Comparison of ENCODE assay signal across 9 mouse cellular contexts in genomic region chr11:78161968-78162367, GRCm38 (mm10). TPM values are rescaled to one million over a fixed set of nuclear protein-coding genes. Genes with fewer than 3 reads are reported as not detected.
DNase-seq lines count a peak whose midpoint lies in the region; ATAC-seq lines count a peak whose summit lies in the region.
"Had no signal": no experiment of that assay in that cellular context is flagged by ENCODE, and none has a peak within 500 bp of the region (broad histone marks: within the 10 kb centered on the region; RNA-seq: fewer than 3 reads in every experiment).

No protein-coding gene starts in this region.

- H3K4me2 ChIP-seq in midbrain, embryonic 11.5 days, result no peak overlapping the region
- no peak overlapping the region for H3K4me2 ChIP-seq in limb, embryonic 11.5 days (ENCODE audit: low read depth, severe bottlenecking)
- H3K4me2 ChIP-seq in stomach, embryonic 15.5 days, result peak overlapping the region; percentile 79

- no peak overlapping the region for H3K9ac ChIP-seq in midbrain, embryonic 11.5 days (ENCODE audit: low read length)
- 0 out of 2 replicates have a peak overlapping the region, but pooled peaks have one; percentile 18 for H3K9ac ChIP-seq in limb, embryonic 11.5 days (ENCODE audit: low read length)
- H3K9ac ChIP-seq in stomach, embryonic 15.5 days, result no peak overlapping the region; the same call in 1 of the 2 replicates

- peaks cover 61% of the 10 kb centered on the region for H3K4me1 ChIP-seq in heart, embryonic 10.5 days
- H3K4me1 ChIP-seq in midbrain, embryonic 10.5 days, result peaks cover 49% of the 10 kb centered on the region
- H3K4me1 ChIP-seq in midbrain, embryonic 11.5 days (ENCODE audit: control insufficient read depth, insufficient read depth, low read length), result peaks cover 26% of the 10 kb centered on the region
- peaks cover 23% of the 10 kb centered on the region for H3K4me1 ChIP-seq in limb, embryonic 11.5 days (ENCODE audit: control insufficient read depth, insufficient read depth, low read length)
- peaks cover 45% of the 10 kb centered on the region for H3K4me1 ChIP-seq in stomach, embryonic 15.5 days

- H3K36me3 ChIP-seq in heart, embryonic 10.5 days, result peaks cover 62% of the 10 kb centered on the region
- H3K36me3 ChIP-seq in midbrain, embryonic 10.5 days, result peaks cover 67% of the 10 kb centered on the region
- H3K36me3 ChIP-seq in midbrain, embryonic 11.5 days (ENCODE audit: control insufficient read depth, insufficient read depth, low read length), result peaks cover 30% of the 10 kb centered on the region
- peaks cover 22% of the 10 kb centered on the region for H3K36me3 ChIP-seq in limb, embryonic 11.5 days (ENCODE audit: control insufficient read depth, insufficient read depth, low read length)
- peaks cover 47% of the 10 kb centered on the region for H3K36me3 ChIP-seq in stomach, embryonic 15.5 days

- intact Hi-C loops in heart, postnatal 25 days (cut with DNase I), result no loop called here

- H3K9me3 ChIP-seq in heart, embryonic 10.5 days, result no peaks in the 10 kb centered on the region
- no peaks in the 10 kb centered on the region for H3K9me3 ChIP-seq in midbrain, embryonic 10.5 days (replicated peaks)
- no peaks in the 10 kb centered on the region for H3K9me3 ChIP-seq in midbrain, embryonic 11.5 days (ENCODE audit: control insufficient read depth, low read length)
- H3K9me3 ChIP-seq in limb, embryonic 11.5 days (ENCODE audit: control insufficient read depth, low read length), result no peaks in the 10 kb centered on the region
- H3K9me3 ChIP-seq in stomach, embryonic 15.5 days, result no peaks in the 10 kb centered on the region

- H3K4me3 ChIP-seq in heart, embryonic 10.5 days, result peak overlapping the region; percentile 100
- H3K4me3 ChIP-seq in midbrain, embryonic 10.5 days, result peak overlapping the region; percentile 99; the same call in 1 of the 2 replicates
- no peak overlapping the region for H3K4me3 ChIP-seq in midbrain, embryonic 11.5 days (ENCODE audit: low read depth, low read length)
- no peak overlapping the region for H3K4me3 ChIP-seq in limb, embryonic 11.5 days (ENCODE audit: low read depth, low read length)
- no peak overlapping the region for H3K4me3 ChIP-seq in stomach, embryonic 15.5 days (replicated peaks)

- peak overlapping the region; percentile 98; the same call in 1 of the 2 replicates for H3K27ac ChIP-seq in heart, embryonic 10.5 days
- H3K27ac ChIP-seq in midbrain, embryonic 10.5 days (replicated peaks), result peak overlapping the region; percentile 99
- no peak overlapping the region for H3K27ac ChIP-seq in midbrain, embryonic 11.5 days (ENCODE audit: low read depth, low read length)
- H3K27ac ChIP-seq in limb, embryonic 11.5 days (replicated peaks; ENCODE audit: low read depth, low read length), result peak overlapping the region; percentile 23; the same call in 1 of the 2 replicates
- H3K27ac ChIP-seq in stomach, embryonic 15.5 days, result 0 out of 2 replicates have a peak overlapping the region, but pooled peaks have one; percentile 64

- no peak for DNase-seq in heart, embryonic 10.5 days (ENCODE audit: low spot score)
- DNase-seq in heart, postnatal 25 days (ENCODE audit: low spot score), result no peak
- DNase-seq in midbrain, embryonic 10.5 days (ENCODE audit: low spot score), result no peak
- DNase-seq in midbrain, embryonic 11.5 days (ENCODE audit: low spot score, missing footprints), result no peak
- no peak for DNase-seq in limb, embryonic 11.5 days (ENCODE audit: low spot score)
- DNase-seq in thymus, postnatal 14 days, result no peak
- DNase-seq: thymus, adult 18-20 months had no signal

- H3K27me3 ChIP-seq in heart, embryonic 10.5 days (ENCODE audit: insufficient read depth, poor library complexity, severe bottlenecking), result no peaks in the 10 kb centered on the region
- H3K27me3 ChIP-seq in midbrain, embryonic 10.5 days (ENCODE audit: low read depth, poor library complexity, severe bottlenecking), result peaks cover 11% of the 10 kb centered on the region; the same call in 1 of the 2 replicates
- H3K27me3 ChIP-seq in midbrain, embryonic 11.5 days (ENCODE audit: control insufficient read depth, insufficient read depth, low read length), result no peaks in the 10 kb centered on the region
- H3K27me3 ChIP-seq in limb, embryonic 11.5 days (ENCODE audit: control insufficient read depth, insufficient read depth, low read length), result no peaks in the 10 kb centered on the region
- H3K27me3 ChIP-seq in stomach, embryonic 15.5 days (replicated peaks), result no peaks in the 10 kb centered on the region

- ATAC-seq in midbrain, embryonic 11.5 days (ENCODE audit: low FRiP score), result no peak
- ATAC-seq in limb, embryonic 11.5 days (ENCODE audit: insufficient number of reproducible peaks, low FRiP score, low TSS enrichment, low read depth), result no peak
- no peak for ATAC-seq in stomach, embryonic 15.5 days (ENCODE audit: insufficient read depth, low FRiP score, low read depth)
- no peak for ATAC-seq in megakaryocyte-erythroid progenitor cell, adult 5-6 weeks (replicated peaks; ENCODE audit: low FRiP score, low TSS enrichment, poor library complexity, severe bottlenecking)

- WGBS in heart, embryonic 10.5 days, result 66% methylated on average over 4 of the region's 4 CpGs
- 84% methylated on average over 4 of the region's 4 CpGs for WGBS in midbrain, embryonic 10.5 days
- 72% methylated on average over 4 of the region's 4 CpGs for WGBS in midbrain, embryonic 11.5 days
- WGBS in limb, embryonic 11.5 days, result 68% methylated on average over 4 of the region's 4 CpGs
- 52% methylated on average over 4 of the region's 4 CpGs for WGBS in stomach, embryonic 15.5 days

RNA-seq across cellular contexts. Expression of gene Traf4, which starts 3.4 kb away (rescaled TPM):
- 57.9 and 88.7 TPM in 2 replicates for polyA plus RNA-seq in heart, embryonic 10.5 days (2016; fragmentation: Nextera tagmentation; extraction: Ambion mirVana)
- total RNA-seq in heart, postnatal 25 days (2021), result 1 to 10 TPM; 4.6 to 6.7 TPM
- polyA plus RNA-seq in midbrain, embryonic 10.5 days (2016; fragmentation: Nextera tagmentation; extraction: Ambion mirVana), result 96.3 and 109 TPM in 2 replicates
- polyA plus RNA-seq in midbrain, embryonic 11.5 days (2014; fragmentation: Nextera tagmentation; extraction: Ambion mirVana), result 72.0 and 79.7 TPM in 2 replicates
- polyA plus RNA-seq in limb, embryonic 11.5 days (2014; fragmentation: Nextera tagmentation; extraction: Ambion mirVana), result 92.6 and 114 TPM in 2 replicates
- 57.3 and 67.4 TPM in 2 replicates for polyA plus RNA-seq in stomach, embryonic 15.5 days (2015; fragmentation: Nextera tagmentation; extraction: Ambion mirVana)
- 30.3 and 39.1 TPM in 2 replicates for total RNA-seq in megakaryocyte-erythroid progenitor cell, adult 5-6 weeks (2014; fragmentation: Nextera tagmentation)
- 10.3 and 18.0 TPM in 2 replicates for total RNA-seq in megakaryocyte-erythroid progenitor cell, adult 5-6 weeks (2017)

RNA-seq across cellular contexts. Expression of gene Nek8, which starts 14.5 kb away (rescaled TPM):
- 15.3 and 16.5 TPM in 2 replicates for polyA plus RNA-seq in heart, embryonic 10.5 days (2016; fragmentation: Nextera tagmentation; extraction: Ambion mirVana)
- 1 to 10 TPM; 2.5 to 2.6 TPM for total RNA-seq in heart, postnatal 25 days (2021)
- polyA plus RNA-seq in midbrain, embryonic 10.5 days (2016; fragmentation: Nextera tagmentation; extraction: Ambion mirVana), result 10.7 and 11.1 TPM in 2 replicates
- polyA plus RNA-seq in midbrain, embryonic 11.5 days (2014; fragmentation: Nextera tagmentation; extraction: Ambion mirVana), result 6.4 and 7.1 TPM in 2 replicates
- polyA plus RNA-seq in limb, embryonic 11.5 days (2014; fragmentation: Nextera tagmentation; extraction: Ambion mirVana), result 15.0 and 15.5 TPM in 2 replicates
- polyA plus RNA-seq in stomach, embryonic 15.5 days (2015; fragmentation: Nextera tagmentation; extraction: Ambion mirVana), result 15.4 and 18.2 TPM in 2 replicates
- total RNA-seq in megakaryocyte-erythroid progenitor cell, adult 5-6 weeks (2014; fragmentation: Nextera tagmentation), result 26.7 and 38.5 TPM in 2 replicates
- total RNA-seq in megakaryocyte-erythroid progenitor cell, adult 5-6 weeks (2017), result 3.7 and 7.4 TPM in 2 replicates

RNA-seq across cellular contexts. Expression of gene Tlcd1, which starts 14.5 kb away (rescaled TPM):
- polyA plus RNA-seq in heart, embryonic 10.5 days (2016; fragmentation: Nextera tagmentation; extraction: Ambion mirVana), result 16.9 and 18.7 TPM in 2 replicates
- 1 to 10 TPM; 5.5 to 7.2 TPM for total RNA-seq in heart, postnatal 25 days (2021)
- 8.8 and 11.1 TPM in 2 replicates for polyA plus RNA-seq in midbrain, embryonic 10.5 days (2016; fragmentation: Nextera tagmentation; extraction: Ambion mirVana)
- 7.9 and 8.5 TPM in 2 replicates for polyA plus RNA-seq in midbrain, embryonic 11.5 days (2014; fragmentation: Nextera tagmentation; extraction: Ambion mirVana)
- 8.7 and 10.4 TPM in 2 replicates for polyA plus RNA-seq in limb, embryonic 11.5 days (2014; fragmentation: Nextera tagmentation; extraction: Ambion mirVana)
- polyA plus RNA-seq in stomach, embryonic 15.5 days (2015; fragmentation: Nextera tagmentation; extraction: Ambion mirVana), result 29.8 and 30.8 TPM in 2 replicates
- 24.4 and 25.2 TPM in 2 replicates for total RNA-seq in megakaryocyte-erythroid progenitor cell, adult 5-6 weeks (2014; fragmentation: Nextera tagmentation)
- 13.3 and 19.6 TPM in 2 replicates for total RNA-seq in megakaryocyte-erythroid progenitor cell, adult 5-6 weeks (2017)

RNA-seq across cellular contexts. Expression of gene Rpl23a, which starts 21.4 kb away (rescaled TPM):
- 863 and 999 TPM in 2 replicates for polyA plus RNA-seq in heart, embryonic 10.5 days (2016; fragmentation: Nextera tagmentation; extraction: Ambion mirVana)
- 100 to 1,000 TPM; 776 to 853 TPM for total RNA-seq in heart, postnatal 25 days (2021)
- 953 and 1,066 TPM in 2 replicates for polyA plus RNA-seq in midbrain, embryonic 10.5 days (2016; fragmentation: Nextera tagmentation; extraction: Ambion mirVana)
- 1,223 and 1,245 TPM in 2 replicates for polyA plus RNA-seq in midbrain, embryonic 11.5 days (2014; fragmentation: Nextera tagmentation; extraction: Ambion mirVana)
- 1,529 and 1,574 TPM in 2 replicates for polyA plus RNA-seq in limb, embryonic 11.5 days (2014; fragmentation: Nextera tagmentation; extraction: Ambion mirVana)
- polyA plus RNA-seq in stomach, embryonic 15.5 days (2015; fragmentation: Nextera tagmentation; extraction: Ambion mirVana), result 1,236 and 1,312 TPM in 2 replicates
- total RNA-seq in megakaryocyte-erythroid progenitor cell, adult 5-6 weeks (2014; fragmentation: Nextera tagmentation), result 5,168 and 5,735 TPM in 2 replicates
- 4,325 and 4,755 TPM in 2 replicates for total RNA-seq in megakaryocyte-erythroid progenitor cell, adult 5-6 weeks (2017)

RNA-seq across cellular contexts. Expression of gene Rab34, which starts 26.3 kb away (rescaled TPM):
- polyA plus RNA-seq in heart, embryonic 10.5 days (2016; fragmentation: Nextera tagmentation; extraction: Ambion mirVana), result 63.2 and 88.1 TPM in 2 replicates
- total RNA-seq in heart, postnatal 25 days (2021), result 10 to 100 TPM; 11.2 to 12.2 TPM
- 75.0 and 83.8 TPM in 2 replicates for polyA plus RNA-seq in midbrain, embryonic 10.5 days (2016; fragmentation: Nextera tagmentation; extraction: Ambion mirVana)
- 54.7 and 55.1 TPM in 2 replicates for polyA plus RNA-seq in midbrain, embryonic 11.5 days (2014; fragmentation: Nextera tagmentation; extraction: Ambion mirVana)
- 142 and 144 TPM in 2 replicates for polyA plus RNA-seq in limb, embryonic 11.5 days (2014; fragmentation: Nextera tagmentation; extraction: Ambion mirVana)
- polyA plus RNA-seq in stomach, embryonic 15.5 days (2015; fragmentation: Nextera tagmentation; extraction: Ambion mirVana), result 111 and 120 TPM in 2 replicates
- 4.8 TPM in 1 of 2 replicates, not detected in the other for total RNA-seq in megakaryocyte-erythroid progenitor cell, adult 5-6 weeks (2014; fragmentation: Nextera tagmentation)
- not detected in 2 replicates for total RNA-seq in megakaryocyte-erythroid progenitor cell, adult 5-6 weeks (2017)

Comparison
In these comparisons a context has a peak if more than half of its experiments do, and no peak if none do; other contexts are left out.
1. H3K4me3 ChIP-seq: peak in heart, embryonic 10.5 days (single experiment) and midbrain, embryonic 10.5 days (single experiment); none in midbrain, embryonic 11.5 days (single experiment), limb, embryonic 11.5 days (single experiment) and stomach, embryonic 15.5 days (single experiment).